Mouse (Mus musculus) neural tube, embryonic 15.5 days (tissue): ENCODE measurements at regions not wholly inside any gene's neighbourhood (a gene's known extent, or its start where the extent isn't known, plus 50 kb on each side); places are given as distances from the start of the nearest gene placed in this dataset.
"Not testable (repeated sequence)": the region's sequence is repeated elsewhere in the genome, so short reads cannot be mapped to it uniquely, and the experiment has no call there.

Experiments used
- ATAC-seq: fragments of 200-750 bp; cut with Nextera tagmentation; 2 replicates; pipeline ENCODE4 v1.8.0; 2017; ENCODE audit warnings: mild to moderate bottlenecking, moderate TSS enrichment, moderate library complexity; ENCODE audit not compliant: low FRiP score
- H3K27ac ChIP-seq: fragments of 300-500 bp; sonication (generic); replicated peaks from 2 replicates; pipeline ENCODE4 v1.5.1; 2015; ENCODE audit warnings: mild to moderate bottlenecking, inconsistent platforms
- H3K27me3 ChIP-seq: fragments of 300-500 bp; sonication (generic); replicated peaks from 2 replicates; pipeline ENCODE4 v1.6.1; 2015; ENCODE audit warnings: inconsistent platforms
- H3K36me3 ChIP-seq: fragments of 300-500 bp; sonication (generic); 2 replicates; pipeline ENCODE4 v1.6.1; 2015; ENCODE audit warnings: inconsistent platforms
- H3K4me1 ChIP-seq: fragments of 300-500 bp; sonication (generic); 2 replicates; pipeline ENCODE4 v1.6.1; 2015; ENCODE audit warnings: inconsistent platforms
- H3K4me2 ChIP-seq: fragments of 300-500 bp; sonication (generic); 2 replicates; pipeline ENCODE4 v1.6.1; 2015; ENCODE audit warnings: inconsistent platforms, mild to moderate bottlenecking, moderate library complexity
- H3K4me3 ChIP-seq: fragments of 300-500 bp; sonication (generic); replicated peaks from 2 replicates; pipeline ENCODE4 v1.5.1; 2015; ENCODE audit warnings: mild to moderate bottlenecking, inconsistent platforms
- H3K9ac ChIP-seq: fragments of 300-500 bp; sonication (generic); replicated peaks from 2 replicates; pipeline ENCODE4 v1.6.1; 2015; ENCODE audit warnings: mild to moderate bottlenecking, inconsistent platforms
- H3K9me3 ChIP-seq: fragments of 300-500 bp; sonication (generic); replicated peaks from 2 replicates; pipeline ENCODE4 v1.6.1; 2016; ENCODE audit warnings: inconsistent platforms
- WGBS: fragments of 180-500 bp; shearing (Covaris S2); methylation state at CpG from one replicate; pipeline ENCODE4 v1.1.7; 2015; ENCODE audit warnings: mixed read lengths; 5-methylcytosine and 5-hydroxymethylcytosine counted together

- Histone ChIP-seq H3K27me3 (no peaks in the 10 kb centered on the region), H3K9me3 (no peaks in the 10 kb centered on the region), H3K27ac (no peak overlapping the region), H3K4me3 (no peak overlapping the region), H3K36me3 (no peaks in the 10 kb centered on the region), H3K9ac (no peak overlapping the region), H3K4me2 (no peak overlapping the region), H3K4me1 (no peaks in the 10 kb centered on the region)
- WGBS, result 77% methylated on average over 2 of the region's 2 CpGs
- no peak for ATAC-seq
These were observed 67.2 kb downstream of the Qdpr start for GRCm38 (mm10) chr5:45382804-45383203.

GRCm38 (mm10) chr5:45378486-45378885 lies 71.5 kb downstream of the Qdpr start:
- Histone ChIP-seq H3K9me3 (no peaks in the 10 kb centered on the region), H3K9ac (no peak overlapping the region), H3K27ac (no peak overlapping the region), H3K4me1 (no peaks in the 10 kb centered on the region), H3K27me3 (no peaks in the 10 kb centered on the region), H3K4me2 (no peak overlapping the region), H3K36me3 (no peaks in the 10 kb centered on the region), H3K4me3 (no peak overlapping the region)
- WGBS, result 11% methylated on average over 2 of the region's 2 CpGs
- ATAC-seq, result no peak

GRCm38 (mm10) chr5:45373069-45373468 lies 77.0 kb downstream of the Qdpr start:
- H3K36me3 ChIP-seq, result no peaks in the 10 kb centered on the region
- no peaks in the 10 kb centered on the region for H3K27me3 ChIP-seq
- no peak overlapping the region for H3K9ac ChIP-seq
- no peak overlapping the region for H3K4me3 ChIP-seq
- no peaks in the 10 kb centered on the region for H3K4me1 ChIP-seq
- no peak overlapping the region for H3K27ac ChIP-seq
- ATAC-seq, result no peak
- WGBS, result 83% methylated on average over 2 of the region's 2 CpGs
- H3K9me3 ChIP-seq, result no peaks in the 10 kb centered on the region
- no peak overlapping the region for H3K4me2 ChIP-seq

GRCm38 (mm10) chr5:45368451-45368850 lies 81.6 kb downstream of the Qdpr start:
- no peak overlapping the region for H3K4me2 ChIP-seq
- H3K4me1 ChIP-seq, result no peaks in the 10 kb centered on the region
- no peak overlapping the region for H3K9ac ChIP-seq
- 38% methylated on average over 6 of the region's 6 CpGs for WGBS
- ATAC-seq, result no peak
- H3K4me3 ChIP-seq, result no peak overlapping the region
- no peaks in the 10 kb centered on the region for H3K9me3 ChIP-seq
- no peaks in the 10 kb centered on the region for H3K36me3 ChIP-seq
- no peaks in the 10 kb centered on the region for H3K27me3 ChIP-seq
- H3K27ac ChIP-seq, result no peak overlapping the region

GRCm38 (mm10) chr5:45360189-45360588 lies 89.8 kb downstream of the Qdpr start:
- Histone ChIP-seq H3K9me3 (no peaks in the 10 kb centered on the region), H3K9ac (no peak overlapping the region), H3K27me3 (no peaks in the 10 kb centered on the region), H3K4me3 (no peak overlapping the region), H3K4me2 (no peak overlapping the region), H3K4me1 (no peaks in the 10 kb centered on the region), H3K36me3 (no peaks in the 10 kb centered on the region), H3K27ac (no peak overlapping the region)
- ATAC-seq, result no peak

GRCm38 (mm10) chr5:45340411-45340810 lies 109.6 kb downstream of the Qdpr start:
- Histone ChIP-seq H3K9me3 (no peaks in the 10 kb centered on the region), H3K36me3 (no peaks in the 10 kb centered on the region), H3K4me2 (no peak overlapping the region), H3K4me3 (no peak overlapping the region), H3K4me1 (no peaks in the 10 kb centered on the region), H3K27me3 (no peaks in the 10 kb centered on the region), H3K27ac (no peak overlapping the region), H3K9ac (no peak overlapping the region)
- ATAC-seq, result no peak
- 81% methylated on average over 3 of the region's 3 CpGs for WGBS

- H3K4me2 ChIP-seq, result no peak overlapping the region
- WGBS, result 78% methylated on average over 2 of the region's 2 CpGs
- no peaks in the 10 kb centered on the region for H3K36me3 ChIP-seq
- no peak overlapping the region for H3K9ac ChIP-seq
- no peak for ATAC-seq
- H3K4me3 ChIP-seq, result no peak overlapping the region
- no peak overlapping the region for H3K27ac ChIP-seq
- H3K27me3 ChIP-seq, result no peaks in the 10 kb centered on the region
- no peaks in the 10 kb centered on the region for H3K4me1 ChIP-seq
- H3K9me3 ChIP-seq, result no peaks in the 10 kb centered on the region
These were observed 113.2 kb downstream of the Qdpr start for GRCm38 (mm10) chr5:45336801-45337200.

GRCm38 (mm10) chr5:45324468-45324867 lies 125.6 kb downstream of the Qdpr start:
- not testable (repeated sequence) for ATAC-seq, H3K4me1 ChIP-seq, H3K27me3 ChIP-seq, H3K4me3 ChIP-seq, H3K9me3 ChIP-seq, H3K4me2 ChIP-seq, H3K36me3 ChIP-seq, H3K27ac ChIP-seq, H3K9ac ChIP-seq
- 73% methylated on average over 2 of the region's 2 CpGs for WGBS

- no peak overlapping the region for H3K4me3 ChIP-seq
- WGBS, result 82% methylated on average over 4 of the region's 4 CpGs
- H3K36me3 ChIP-seq, result no peaks in the 10 kb centered on the region
- no peak overlapping the region for H3K27ac ChIP-seq
- no peak overlapping the region for H3K4me2 ChIP-seq
- H3K9me3 ChIP-seq, result no peaks in the 10 kb centered on the region
- no peaks in the 10 kb centered on the region for H3K27me3 ChIP-seq
- no peak for ATAC-seq
- no peak overlapping the region for H3K9ac ChIP-seq
- H3K4me1 ChIP-seq, result no peaks in the 10 kb centered on the region
These were observed 126.5 kb downstream of the Qdpr start for GRCm38 (mm10) chr5:45323500-45323899.

- Histone ChIP-seq H3K4me3 (no peak overlapping the region), H3K9ac (no peak overlapping the region), H3K36me3 (no peaks in the 10 kb centered on the region), H3K9me3 (no peaks in the 10 kb centered on the region), H3K4me1 (no peaks in the 10 kb centered on the region), H3K4me2 (no peak overlapping the region), H3K27me3 (no peaks in the 10 kb centered on the region), H3K27ac (no peak overlapping the region)
- ATAC-seq, result no peak
- WGBS, result 88% methylated on average over 2 of the region's 2 CpGs
These were observed 132.0 kb downstream of the Qdpr start for GRCm38 (mm10) chr5:45318026-45318425.

GRCm38 (mm10) chr5:45301120-45301519 lies 148.9 kb downstream of the Qdpr start:
- H3K27ac ChIP-seq, result no peak overlapping the region
- 79% methylated on average over 1 of the region's 1 CpGs for WGBS
- H3K9me3 ChIP-seq, result no peaks in the 10 kb centered on the region
- H3K27me3 ChIP-seq, result no peaks in the 10 kb centered on the region
- no peak overlapping the region for H3K4me3 ChIP-seq
- no peak overlapping the region for H3K9ac ChIP-seq
- H3K4me1 ChIP-seq, result no peaks in the 10 kb centered on the region
- no peaks in the 10 kb centered on the region for H3K36me3 ChIP-seq
- no peak overlapping the region for H3K4me2 ChIP-seq
- no peak for ATAC-seq

GRCm38 (mm10) chr5:45298872-45299271 lies 151.2 kb downstream of the Qdpr start:
- ATAC-seq, result no peak
- H3K4me3 ChIP-seq, result no peak overlapping the region

GRCm38 (mm10) chr5:45295134-45295533 lies 154.9 kb downstream of the Qdpr start:
- no peaks in the 10 kb centered on the region for H3K4me1 ChIP-seq
- 67% methylated on average over 4 of the region's 4 CpGs for WGBS
- H3K27ac ChIP-seq, result no peak overlapping the region

More at GRCm38 (mm10) chr5:45298872-45299271, 151.2 kb downstream of the Qdpr start:
- H3K27me3 ChIP-seq, result no peaks in the 10 kb centered on the region
- no peak overlapping the region for H3K9ac ChIP-seq
- no peak overlapping the region for H3K27ac ChIP-seq
- no peaks in the 10 kb centered on the region for H3K36me3 ChIP-seq
- no peaks in the 10 kb centered on the region for H3K4me1 ChIP-seq
- no peak overlapping the region for H3K4me2 ChIP-seq
- 77% methylated on average over 2 of the region's 2 CpGs for WGBS
- no peaks in the 10 kb centered on the region for H3K9me3 ChIP-seq

More at GRCm38 (mm10) chr5:45295134-45295533, 154.9 kb downstream of the Qdpr start:
- H3K27me3 ChIP-seq, result no peaks in the 10 kb centered on the region
- no peak overlapping the region for H3K9ac ChIP-seq
- no peak overlapping the region for H3K4me3 ChIP-seq
- no peaks in the 10 kb centered on the region for H3K9me3 ChIP-seq
- no peaks in the 10 kb centered on the region for H3K36me3 ChIP-seq
- no peak overlapping the region for H3K4me2 ChIP-seq
- ATAC-seq, result no peak
